Mouse (Mus musculus): ENCODE results near the gene Oit1.

DNA sequence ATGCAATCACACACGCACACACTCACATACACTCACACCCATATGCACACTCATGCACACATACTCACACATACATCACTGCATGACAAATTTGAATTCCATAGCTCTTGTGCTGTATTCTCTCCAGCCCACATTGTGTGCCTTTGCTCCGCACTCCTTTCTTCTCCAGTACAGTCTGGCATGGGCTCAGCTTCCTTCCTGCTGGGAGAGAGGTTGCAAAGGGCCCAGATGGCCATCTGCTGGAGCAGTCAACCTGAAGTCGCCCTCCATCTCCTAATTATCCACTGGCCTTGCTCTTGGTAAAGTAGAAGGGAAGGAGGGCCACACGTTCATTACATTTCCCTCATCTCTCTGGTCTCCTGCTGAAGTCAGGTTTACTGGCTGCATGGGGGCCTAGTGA lies 33.0 kb downstream of the Oit1 start:
- TF ChIP-seq CTCF (IDR thresholded peaks at IDR 0.05) (no peak), POLR2A (IDR thresholded peaks at IDR 0.05; ENCODE audit: insufficient read depth, low read depth, low read length) (no peak), EP300 (IDR thresholded peaks at IDR 0.05; ENCODE audit: insufficient read depth, low read depth, low read length) (no peak)
